Mouse (Mus musculus) cerebellum, adult 11 months (tissue): ENCODE measurements around the gene Myo16.

Source experiments
- DNase-seq: peaks from one replicate; pipeline ENCODE4 v3.0.0; 2022

The Myo16 gene

DNA sequence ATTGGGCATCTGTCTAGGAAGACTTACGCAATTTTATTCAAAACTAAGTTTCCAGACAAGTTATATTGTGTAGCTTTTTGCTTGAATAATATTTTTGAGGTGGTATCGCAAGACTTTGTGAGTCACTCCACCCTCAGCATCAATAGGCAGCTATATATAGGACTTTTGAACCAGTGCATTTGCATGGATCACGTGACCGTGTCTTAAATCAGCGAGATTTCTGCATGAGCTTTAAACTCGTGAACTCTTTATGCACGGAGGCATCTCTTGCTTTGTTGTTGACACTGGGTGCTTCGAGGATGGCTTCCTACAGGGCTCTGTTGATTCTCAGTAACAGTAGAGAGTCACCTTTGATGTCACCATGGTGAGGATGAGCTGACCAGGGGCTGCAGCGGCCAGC lies 262.2 kb downstream of the Myo16 start:
- DNase-seq = no peak

DNA sequence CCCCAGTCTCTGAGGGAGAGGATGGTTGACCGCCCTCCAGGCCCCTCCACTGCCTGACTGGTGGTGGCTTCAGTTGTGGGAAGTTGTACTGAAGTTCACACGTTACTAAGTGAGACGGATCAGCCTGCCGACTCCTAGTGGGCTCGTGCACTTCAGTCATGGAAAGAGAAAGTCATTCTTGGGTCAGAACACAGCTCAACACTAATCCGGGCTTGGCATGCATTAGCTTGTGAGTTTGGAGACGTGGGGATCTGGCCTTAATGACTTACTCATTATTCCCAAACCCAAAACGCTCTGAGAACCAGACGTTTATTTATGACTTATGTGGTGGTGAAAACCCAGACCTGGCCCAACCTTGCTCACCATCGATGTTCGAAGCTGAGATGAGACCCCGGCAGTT lies 263.1 kb downstream of the Myo16 start:
- DNase-seq = no peak

DNA sequence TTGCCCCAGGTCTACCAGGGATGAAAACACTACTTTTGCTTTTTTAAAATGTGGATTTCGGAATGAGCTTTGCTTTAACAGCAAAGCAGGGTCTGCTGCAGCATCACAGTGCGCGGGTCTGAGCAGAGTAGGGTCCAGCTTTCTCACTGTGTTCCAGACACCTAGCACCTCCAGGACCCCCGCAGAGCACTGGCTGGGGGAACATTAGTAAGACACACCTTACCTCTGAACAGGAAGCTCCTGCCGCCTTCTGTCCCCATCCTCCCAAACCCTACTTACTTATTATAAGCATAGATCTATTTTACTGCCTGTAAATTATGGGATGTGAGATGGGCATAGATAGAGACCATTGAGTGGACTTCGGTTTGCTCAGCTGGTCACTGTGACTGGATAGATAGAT lies 263.6 kb downstream of the Myo16 start:
- no peak for DNase-seq

GRCm38 (mm10) chr8:10418013-10418412 lies 264.3 kb downstream of the Myo16 start:
- DNase-seq = no peak

- no peak for DNase-seq
Measured at GRCm38 (mm10) chr8:10418971-10419370, 265.3 kb downstream of the Myo16 start.

GRCm38 (mm10) chr8:10419726-10420125 lies 266.0 kb downstream of the Myo16 start:
- no peak for DNase-seq

- no peak for DNase-seq
Measured at GRCm38 (mm10) chr8:10420551-10420950, 266.8 kb downstream of the Myo16 start.

DNA sequence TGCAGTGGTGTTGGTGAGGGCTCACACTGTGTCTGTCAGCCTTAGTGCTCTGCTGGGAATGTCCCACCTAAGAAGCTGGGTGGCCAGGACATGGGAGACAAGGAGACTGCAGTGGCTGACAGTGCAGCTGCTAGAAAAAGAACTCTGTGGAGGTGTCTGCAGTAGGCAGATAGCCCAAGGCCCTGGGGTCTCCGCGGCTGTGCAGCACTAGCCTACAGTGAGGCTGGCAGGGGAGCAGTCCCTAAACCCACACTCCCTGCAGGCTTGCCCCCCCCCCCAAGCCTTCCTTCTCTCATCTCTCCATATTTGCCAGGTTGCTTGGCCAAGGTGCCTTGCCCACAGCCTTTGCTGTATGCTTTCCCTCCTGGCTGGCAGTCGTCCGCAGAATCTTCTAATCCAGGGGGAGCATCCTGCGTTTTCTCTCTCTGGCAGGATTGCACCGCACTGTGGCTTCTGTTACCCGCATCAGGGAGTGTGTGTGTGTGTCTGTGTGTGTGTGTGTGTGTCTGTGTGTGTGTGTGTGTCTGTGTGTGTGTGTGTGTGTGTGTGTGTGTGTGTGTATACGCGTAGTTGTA lies 267.9 kb downstream of the Myo16 start:
- no peak for DNase-seq

- DNase-seq = no peak
Measured at GRCm38 (mm10) chr8:10435492-10435891, 281.8 kb downstream of the Myo16 start.

- DNase-seq = peak; percentile 51
Measured at GRCm38 (mm10) chr8:10438772-10439171, 285.1 kb downstream of the Myo16 start.

DNA sequence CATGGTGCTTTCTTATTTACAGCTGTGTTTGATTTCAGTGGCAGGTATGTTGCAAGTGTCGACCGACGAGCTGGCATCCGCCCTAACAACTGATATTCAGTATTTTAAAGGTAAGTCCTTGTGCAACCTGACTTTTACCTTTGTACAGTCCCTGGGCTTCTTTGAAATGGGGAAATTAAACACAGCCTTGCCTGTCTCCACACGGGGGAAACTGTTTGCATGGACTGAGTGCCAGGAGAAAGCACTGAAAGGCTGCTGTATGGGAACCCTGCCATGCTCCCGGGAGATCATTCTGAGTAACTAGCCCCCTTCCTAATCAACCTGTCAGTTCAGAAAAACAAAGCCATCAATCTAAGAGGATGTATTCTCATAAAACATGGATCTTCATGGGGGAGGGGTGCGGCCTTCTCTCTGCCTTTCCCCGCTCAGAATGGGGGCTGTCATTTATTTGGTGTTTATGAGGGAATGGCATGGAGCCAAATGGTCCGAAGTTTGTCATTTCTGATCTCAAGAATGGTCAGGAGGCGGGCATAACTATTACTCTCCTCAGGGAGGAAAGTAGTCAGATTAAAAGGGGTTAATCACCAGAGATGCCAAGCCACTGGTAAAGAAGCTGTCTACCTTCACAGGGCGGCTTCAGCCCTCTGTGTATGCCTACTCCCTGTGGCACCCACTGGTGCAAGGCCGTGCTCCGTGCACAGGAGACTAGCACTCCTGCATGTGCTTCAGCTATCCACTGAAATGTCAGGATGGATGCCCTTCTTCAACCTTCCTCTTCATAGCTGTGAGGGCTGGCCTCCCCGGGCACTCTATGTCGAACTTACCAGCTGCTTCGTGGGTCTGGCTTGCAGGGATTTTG lies 286.1 kb downstream of the Myo16 start:
- DNase-seq = no peak

- DNase-seq = no peak
Measured at GRCm38 (mm10) chr8:10442562-10442961, 288.9 kb downstream of the Myo16 start.

DNA sequence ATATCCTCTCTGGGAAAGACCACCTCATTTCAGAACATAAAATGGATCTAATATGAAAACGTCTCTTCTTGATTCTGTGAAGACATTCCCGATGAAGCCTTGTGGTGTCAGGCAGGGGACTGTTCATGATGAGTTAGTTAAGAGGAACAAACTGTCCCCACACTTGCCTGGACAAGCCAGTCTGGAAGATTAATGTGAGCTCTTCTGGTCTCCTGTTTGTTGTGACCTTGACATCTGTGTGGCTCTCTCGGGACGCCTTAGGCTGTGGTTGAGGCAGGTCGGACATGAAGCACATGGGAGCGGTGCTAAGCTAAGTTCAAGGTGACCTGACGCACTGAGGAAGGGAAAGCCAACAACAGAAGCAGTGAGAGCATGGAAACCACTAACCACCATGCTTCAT lies 291.3 kb downstream of the Myo16 start:
- DNase-seq = no peak

- no peak for DNase-seq
Measured at GRCm38 (mm10) chr8:10448545-10448944, 294.8 kb downstream of the Myo16 start.

GRCm38 (mm10) chr8:10453046-10453445 lies 299.3 kb downstream of the Myo16 start:
- DNase-seq = no peak

DNA sequence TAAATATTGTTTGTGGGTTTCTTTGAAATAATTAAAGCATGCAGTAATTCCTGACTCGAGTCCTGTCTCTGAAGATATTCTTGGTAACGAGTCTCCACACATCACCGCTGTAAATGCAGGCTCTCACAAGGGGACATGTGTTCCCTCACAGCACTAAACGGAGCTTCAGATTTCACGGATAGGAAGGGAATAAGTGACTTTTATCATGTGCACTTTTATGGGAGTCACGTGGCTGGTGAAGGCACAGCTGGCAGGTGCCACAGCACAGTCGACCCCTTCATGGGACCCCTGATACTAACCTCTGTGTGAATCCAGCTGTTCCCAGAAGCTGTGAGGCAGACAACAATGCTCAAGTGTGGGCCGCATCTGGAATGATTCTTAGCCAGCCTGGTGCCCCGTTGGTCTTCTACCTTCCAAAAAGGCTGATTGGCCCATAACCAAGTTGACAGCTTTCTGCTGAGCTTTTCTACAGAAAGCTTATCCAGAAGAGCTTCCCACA lies 304.5 kb downstream of the Myo16 start:
- no peak for DNase-seq

DNA sequence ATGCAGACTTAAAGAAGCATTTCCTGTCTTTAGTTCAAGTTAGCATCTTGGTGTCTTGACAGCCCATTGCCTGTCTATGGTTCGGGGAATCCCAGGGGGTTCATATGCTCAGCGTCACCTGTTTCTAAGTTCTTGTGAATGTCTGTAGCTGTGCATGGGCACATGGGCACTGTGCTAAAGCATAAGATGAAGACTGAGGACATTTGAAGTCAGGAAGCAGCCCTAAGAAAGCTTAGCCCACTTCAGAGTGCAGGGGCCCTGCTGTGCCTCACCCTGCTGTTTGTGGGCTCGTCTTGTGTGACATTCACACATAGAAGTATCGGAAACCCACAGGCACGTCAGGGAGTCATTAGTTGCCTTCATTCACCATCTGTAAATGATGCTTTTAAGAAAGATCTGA lies 308.6 kb downstream of the Myo16 start:
- no peak for DNase-seq

DNA sequence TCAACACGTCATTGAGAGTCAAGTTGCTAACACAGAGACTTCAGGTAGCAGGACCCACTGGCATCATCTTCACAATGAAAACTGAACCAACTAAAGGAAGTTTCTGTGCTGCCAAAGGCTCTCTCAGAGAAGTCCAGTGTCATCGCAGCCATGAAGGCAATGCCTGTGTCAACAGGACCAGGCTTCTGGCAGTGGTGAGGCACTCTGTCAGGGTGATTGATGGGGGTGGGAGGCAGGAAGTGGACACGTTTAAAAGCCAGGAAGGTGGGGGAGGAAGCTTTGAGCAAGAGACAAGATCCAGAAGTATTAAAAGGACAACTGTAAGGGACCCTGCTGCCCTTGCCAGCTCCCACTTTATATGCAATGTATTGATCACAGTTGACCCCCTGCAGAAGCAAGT lies 314.8 kb downstream of the Myo16 start:
- DNase-seq = no peak

DNA sequence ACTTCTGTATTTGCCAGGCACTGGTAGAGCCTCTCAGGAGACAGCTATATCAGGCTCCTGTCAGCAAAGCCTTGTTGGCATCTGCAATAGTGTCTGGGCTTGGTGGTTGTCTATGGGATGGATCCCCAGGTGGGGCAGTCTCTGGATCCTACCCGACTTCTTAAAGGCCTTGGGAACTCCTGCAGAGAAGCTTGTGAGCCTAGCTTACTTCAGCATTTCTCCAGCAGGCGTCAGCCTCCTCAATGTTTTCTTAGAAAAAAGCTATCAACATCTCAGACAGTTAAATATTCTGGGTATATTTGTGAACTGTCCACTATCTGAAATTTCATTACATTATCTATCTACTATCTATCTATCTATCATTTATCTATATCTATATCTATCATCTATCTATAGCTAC lies 315.9 kb downstream of the Myo16 start:
- no peak for DNase-seq

DNA sequence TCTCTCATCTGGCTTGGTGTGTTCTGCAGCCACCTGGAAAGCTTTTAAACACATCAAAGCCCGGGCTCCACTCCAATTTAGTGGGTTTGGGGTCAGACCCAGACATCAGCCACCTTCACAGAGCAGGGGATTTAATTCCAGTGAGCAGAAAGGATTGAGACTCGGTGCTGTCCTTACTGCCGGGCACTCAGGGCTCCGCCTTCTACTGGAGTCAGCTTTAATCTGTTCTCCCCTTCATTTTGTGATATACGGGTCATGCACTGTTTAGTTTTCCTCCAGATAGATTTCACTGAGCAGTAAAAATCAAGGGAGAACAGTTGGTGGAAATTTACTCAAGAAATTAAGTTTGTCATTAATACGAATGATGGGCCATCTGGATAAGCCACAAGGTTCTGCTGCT lies 316.6 kb downstream of the Myo16 start:
- no peak for DNase-seq

DNA sequence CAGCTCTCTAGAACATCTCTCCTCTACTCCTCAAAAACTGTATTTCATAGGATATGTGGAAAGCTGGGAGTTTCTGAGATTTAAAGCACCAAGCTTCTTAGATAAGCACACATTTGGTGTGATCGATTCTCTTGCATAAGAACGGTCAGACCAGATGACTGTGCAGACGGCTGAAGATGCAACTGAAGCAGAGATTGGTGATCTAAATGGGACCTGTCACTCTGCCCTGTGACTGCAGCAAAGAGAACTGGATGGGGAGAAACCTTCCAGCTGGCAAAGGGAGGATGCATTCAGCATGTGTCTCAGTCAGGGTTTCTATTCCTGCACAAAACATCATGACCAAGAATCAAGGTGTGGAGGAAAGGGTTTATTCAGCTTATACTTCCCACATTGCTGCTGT lies 318.7 kb downstream of the Myo16 start:
- no peak for DNase-seq

GRCm38 (mm10) chr8:10474446-10474845 lies 320.7 kb downstream of the Myo16 start:
- DNase-seq = no peak

DNA sequence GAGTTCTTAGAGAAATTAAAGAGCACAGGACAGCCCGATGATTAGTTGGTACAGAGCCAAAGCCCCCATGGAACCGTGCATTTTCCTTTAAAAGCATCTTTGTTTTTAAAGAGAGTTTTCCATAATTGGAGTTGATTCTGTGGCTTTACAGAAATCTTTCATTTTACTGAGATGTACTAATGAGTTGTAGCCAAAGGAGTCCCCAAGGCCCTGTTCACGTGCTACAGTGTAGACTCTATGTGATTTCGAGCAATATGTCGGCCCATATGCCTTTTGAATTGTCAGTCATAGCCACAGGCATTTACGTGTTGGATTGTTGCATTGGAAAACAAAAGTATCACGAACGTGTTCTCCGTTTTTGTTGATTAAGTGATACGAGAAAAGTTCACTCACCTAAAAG lies 325.3 kb downstream of the Myo16 start:
- no peak for DNase-seq

GRCm38 (mm10) chr8:10480850-10481249 lies 327.1 kb downstream of the Myo16 start:
- DNase-seq = no peak

GRCm38 (mm10) chr8:10482064-10482463 lies 328.4 kb downstream of the Myo16 start:
- no peak for DNase-seq
